Mouse (Mus musculus): Measurements from ENCODE around the gene Scn10a.

GRCm38 (mm10) chr9:119627227-119627626 is 91.9 kb downstream of the Scn10a start:
- no peak for TF ChIP-seq CTCF (IDR thresholded peaks at IDR 0.05; ENCODE audit: low read depth)
- no peak for TF ChIP-seq EP300 (IDR thresholded peaks at IDR 0.05; ENCODE audit: low read depth)

Data from heart, postnatal 0 days (tissue).